In genomic region chr11:62005911-62006260, GRCm38 (mm10) we compare ENCODE assay signal across 10 mouse cellular contexts. TPM values are rescaled to one million over a fixed set of nuclear protein-coding genes. Genes with fewer than 3 reads are reported as not detected.
DNase-seq lines count a peak whose midpoint lies in the region; ATAC-seq and TF ChIP-seq lines count a peak whose summit lies in the region.
"Had no signal": no experiment of that assay in that cellular context is flagged by ENCODE, and none has a peak within 500 bp of the region (broad histone marks: within the 10 kb centered on the region; RNA-seq: fewer than 3 reads in every experiment).

No protein-coding gene starts in this region.

- in situ Hi-C loops in CH12.LX (cut with MboI; ENCODE audit: low pct_ligation_motif_present, low pct_unique_long_range_greater_than_20kb, low sequenced_read_pairs) = no loop called here

- no peak for TF ChIP-seq POLR2A in CH12.LX (IDR thresholded peaks at IDR 0.05; ENCODE audit: low read depth, low read length)

- H3K4me2 ChIP-seq in heart, embryonic 16.5 days (ENCODE audit: low read depth, low read length) = peak overlapping the region; percentile 44
- peak overlapping the region; percentile 89 for H3K4me2 ChIP-seq in CH12.LX (ENCODE audit: insufficient read depth, low read depth, poor library complexity, severe bottlenecking)
- H3K4me2 ChIP-seq in liver, embryonic 13.5 days = peak overlapping the region; percentile 67
- H3K4me2 ChIP-seq in midbrain, embryonic 14.5 days (ENCODE audit: low read length) = no peak overlapping the region
- H3K4me2 ChIP-seq: neural tube, embryonic 12.5 days had no signal

- no peaks in the 10 kb centered on the region for H3K36me3 ChIP-seq in heart, embryonic 16.5 days (ENCODE audit: control insufficient read depth, insufficient read depth)
- H3K36me3 ChIP-seq in CH12.LX (replicated peaks in 1 of 2; ENCODE audit: control insufficient read depth in 1 of 2, insufficient read depth in 1 of 2, low read length in 1 of 2) = no peaks in the 10 kb centered on the region
- peaks cover 7% of the 10 kb centered on the region; the same call in 1 of the 2 replicates for H3K36me3 ChIP-seq in liver, embryonic 13.5 days
- no peaks in the 10 kb centered on the region for H3K36me3 ChIP-seq in midbrain, embryonic 14.5 days (ENCODE audit: control insufficient read depth, insufficient read depth, low read length)
- H3K36me3 ChIP-seq: hindbrain, embryonic 10.5 days; neural tube, embryonic 12.5 days had no signal

- dilution Hi-C loops in CH12.LX (cut with MboI; ENCODE audit: extremely low pct_ligation_motif_present, extremely low pct_unique_long_range_greater_than_20kb, low sequenced_read_pairs) = no loop called here

- no peak overlapping the region for H3K9ac ChIP-seq in heart, embryonic 16.5 days (ENCODE audit: low read length)
- peak overlapping the region; percentile 88 for H3K9ac ChIP-seq in CH12.LX (ENCODE audit: insufficient read depth, low read depth)
- H3K9ac ChIP-seq in liver, embryonic 13.5 days = peak overlapping the region; percentile 64
- no peak overlapping the region for H3K9ac ChIP-seq in midbrain, embryonic 14.5 days (replicated peaks; ENCODE audit: low read length)
- H3K9ac ChIP-seq: neural tube, embryonic 12.5 days had no signal

- no peak for TF ChIP-seq RAD21 in CH12.LX (IDR thresholded peaks at IDR 0.05; ENCODE audit: low read depth, low read length)

- no peak for ATAC-seq in heart, embryonic 16.5 days (replicated peaks; ENCODE audit: extremely low read depth, insufficient read depth, low FRiP score)
- ATAC-seq in liver, embryonic 13.5 days (ENCODE audit: low read depth) = peak; percentile 70
- no peak for ATAC-seq in midbrain, embryonic 14.5 days (ENCODE audit: low FRiP score, low TSS enrichment)

- no peak for TF ChIP-seq EP300 in CH12.LX (IDR thresholded peaks at IDR 0.05; ENCODE audit: low read length)

- H3K4me3 ChIP-seq in heart, embryonic 16.5 days (ENCODE audit: low read length) = peak overlapping the region; percentile 1
- H3K4me3 ChIP-seq in CH12.LX (replicated peaks in 1 of 3; ENCODE audit: low read depth in 2 of 3, low read length in 2 of 3, poor library complexity in 1 of 3) = peak overlapping the region; percentile 57 to 74 (median 63)
- peak overlapping the region; percentile 47 for H3K4me3 ChIP-seq in liver, embryonic 13.5 days (replicated peaks)
- no peak overlapping the region for H3K4me3 ChIP-seq in midbrain, embryonic 14.5 days (replicated peaks; ENCODE audit: low read depth, low read length)
- H3K4me3 ChIP-seq: hindbrain, embryonic 10.5 days; neural tube, embryonic 12.5 days had no signal

- peaks cover 6% of the 10 kb centered on the region; the same call in 1 of the 2 replicates for H3K4me1 ChIP-seq in heart, embryonic 16.5 days (ENCODE audit: control insufficient read depth, insufficient read depth, low read length)
- peaks cover 16 to 43% of the 10 kb centered on the region in 2 experiments for H3K4me1 ChIP-seq in CH12.LX (ENCODE audit: control insufficient read depth in 1 of 2, insufficient read depth in 2 of 2)
- peaks cover 62% of the 10 kb centered on the region for H3K4me1 ChIP-seq in liver, embryonic 13.5 days (replicated peaks)
- H3K4me1 ChIP-seq in midbrain, embryonic 14.5 days (ENCODE audit: control insufficient read depth, insufficient read depth, low read length) = no peaks in the 10 kb centered on the region
- H3K4me1 ChIP-seq: neural tube, embryonic 12.5 days had no signal

- intact Hi-C loops in heart, postnatal 36 days (cut with DNase I) = no loop called here

- H3K27ac ChIP-seq in heart, embryonic 16.5 days (ENCODE audit: low read length) = peak overlapping the region; percentile 77
- H3K27ac ChIP-seq in CH12.LX (ENCODE audit: insufficient read depth, low read depth) = peak overlapping the region; percentile 98
- H3K27ac ChIP-seq in liver, embryonic 13.5 days = peak overlapping the region; percentile 89
- no peak overlapping the region for H3K27ac ChIP-seq in midbrain, embryonic 14.5 days (replicated peaks; ENCODE audit: low read depth, low read length)
- H3K27ac ChIP-seq: hindbrain, embryonic 10.5 days; neural tube, embryonic 12.5 days had no signal

- H3K79me2 ChIP-seq in CH12.LX (replicated peaks; ENCODE audit: control insufficient read depth, extremely low read depth, insufficient read depth, poor library complexity, severe bottlenecking) = peaks cover 15% of the 10 kb centered on the region

- H3K9me3 ChIP-seq in heart, embryonic 16.5 days (replicated peaks; ENCODE audit: control insufficient read depth, low read length) = no peaks in the 10 kb centered on the region
- no peaks in the 10 kb centered on the region for H3K9me3 ChIP-seq in CH12.LX (replicated peaks; ENCODE audit: low read length)
- no peaks in the 10 kb centered on the region for H3K9me3 ChIP-seq in liver, embryonic 13.5 days (replicated peaks)
- H3K9me3 ChIP-seq in midbrain, embryonic 14.5 days (ENCODE audit: control insufficient read depth, low read length) = no peaks in the 10 kb centered on the region
- H3K9me3 ChIP-seq: hindbrain, embryonic 10.5 days; neural tube, embryonic 12.5 days had no signal

- DNase-seq in heart, postnatal 36 days = no peak
- no peak for DNase-seq in CH12.LX (ENCODE audit: extremely low read depth)
- peak; percentile 68 for DNase-seq in c-Kit-positive CD71-positive TER-119-negative erythroid progenitor cells, embryonic 14.5 days (ENCODE audit: low read depth)
- peak; percentile 28 for DNase-seq in liver, embryonic 13.5 days
- DNase-seq in midbrain, embryonic 14.5 days = no peak
- DNase-seq in thymus, postnatal 0 days (ENCODE audit: low spot score) = no peak
- DNase-seq in kidney, adult 8-10 months = no peak

- TF ChIP-seq CTCF in CH12.LX (conservative IDR thresholded peaks at IDR 0.05 in 1 of 2, IDR thresholded peaks at IDR 0.05 in 1 of 2; ENCODE audit: low read depth in 2 of 2, low read length in 2 of 2) = no peak

- WGBS in heart, embryonic 16.5 days = 50% methylated on average over 5 of the region's 5 CpGs
- 16% methylated on average over 5 of the region's 5 CpGs for WGBS in liver, embryonic 13.5 days (ENCODE audit: insufficient replicate concordance)
- 89% methylated on average over 5 of the region's 5 CpGs for WGBS in midbrain, embryonic 14.5 days

- no peaks in the 10 kb centered on the region for H3K27me3 ChIP-seq in heart, embryonic 16.5 days (ENCODE audit: control insufficient read depth, insufficient read depth, low read length)
- H3K27me3 ChIP-seq in CH12.LX (replicated peaks) = no peaks in the 10 kb centered on the region
- no peaks in the 10 kb centered on the region for H3K27me3 ChIP-seq in liver, embryonic 13.5 days
- H3K27me3 ChIP-seq in midbrain, embryonic 14.5 days (ENCODE audit: control insufficient read depth, insufficient read depth, low read length) = no peaks in the 10 kb centered on the region
- H3K27me3 ChIP-seq: neural tube, embryonic 12.5 days had no signal

TF ChIP-seq in CH12.LX, 34 proteins besides CTCF, POLR2A, EP300 and RAD21:
- TF ChIP-seq GABPA (IDR thresholded peaks at IDR 0.05; ENCODE audit: insufficient replicate concordance, low read depth, low read length) (no peak), BHLHE40 (IDR thresholded peaks at IDR 0.05; ENCODE audit: low read depth, low read length) (no peak), ZNF384 (IDR thresholded peaks at IDR 0.05; ENCODE audit: low read depth, low read length) (no peak), POLR2AphosphoS2 (IDR thresholded peaks at IDR 0.05; ENCODE audit: low read depth, low read length) (no peak), CHD1 (IDR thresholded peaks at IDR 0.05; ENCODE audit: low read depth, low read length) (no peak), SMC3 (IDR thresholded peaks at IDR 0.05; ENCODE audit: low read depth, low read length) (no peak), MXI1 (IDR thresholded peaks at IDR 0.05; ENCODE audit: low read depth, low read length) (no peak), JUND (conservative IDR thresholded peaks at IDR 0.05; ENCODE audit: low read depth, low read length) (no peak), CHD2 (IDR thresholded peaks at IDR 0.05; ENCODE audit: low read length) (no peak), ELF1 (IDR thresholded peaks at IDR 0.05; ENCODE audit: low read depth, low read length) (no peak), MAX (IDR thresholded peaks at IDR 0.05; ENCODE audit: low read length) (no peak), UBTF (IDR thresholded peaks at IDR 0.05; ENCODE audit: low read depth, low read length) (no peak), IRF4 (IDR thresholded peaks at IDR 0.05; ENCODE audit: low read depth, low read length) (no peak), ETS1 (conservative IDR thresholded peaks at IDR 0.05; ENCODE audit: low read depth, low read length) (no peak), MAFK (IDR thresholded peaks at IDR 0.05; ENCODE audit: insufficient replicate concordance, low read length) (no peak), MYC (IDR thresholded peaks at IDR 0.05; ENCODE audit: low read depth, low read length) (no peak; the same call in 1 of the 2 replicates), JUN (IDR thresholded peaks at IDR 0.05; ENCODE audit: insufficient read depth, low read depth, low read length) (no peak), TCF12 (IDR thresholded peaks at IDR 0.05; ENCODE audit: low read depth, low read length) (no peak), ZKSCAN1 (IDR thresholded peaks at IDR 0.05; ENCODE audit: borderline replicate concordance, low read depth, low read length) (no peak)

RNA-seq across cellular contexts. Expression of gene Specc1, which starts 49.3 kb away (rescaled TPM):
- polyA plus RNA-seq in heart, embryonic 16.5 days (2015; fragmentation: Nextera tagmentation; extraction: Ambion mirVana) = 9.3 TPM in 2 replicates
- 1 to 10 TPM; 5.5 to 9.5 TPM for total RNA-seq in heart, postnatal 36 days (2021)
- 15.5 and 16.7 TPM in 2 replicates for total RNA-seq in CH12.LX (2012; rRNA removed)
- 7.3 and 7.6 TPM in 2 replicates for total RNA-seq in CH12.LX (2014; rRNA removed)
- 18.4 and 18.6 TPM in 2 replicates for polyA plus RNA-seq in CH12.LX (2012; ENCODE audit: insufficient read length, low read depth)
- 41.3 and 45.5 TPM in 2 replicates for polyA plus RNA-seq in liver, embryonic 13.5 days (2015; fragmentation: Nextera tagmentation; extraction: Ambion mirVana)
- polyA plus RNA-seq in midbrain, embryonic 14.5 days (2014; fragmentation: Nextera tagmentation; extraction: Ambion mirVana) = 9.7 and 16.6 TPM in 2 replicates
- polyA plus RNA-seq in thymus, postnatal 0 days (2015; fragmentation: Nextera tagmentation; extraction: Ambion mirVana) = 1.7 and 2.1 TPM in 2 replicates

Comparison
In these comparisons a context has a peak if more than half of its experiments do, and no peak if none do; other contexts are left out.
1. H3K9ac ChIP-seq: peak in CH12.LX (single experiment) and liver, embryonic 13.5 days (single experiment); none in heart, embryonic 16.5 days (single experiment) and midbrain, embryonic 14.5 days (single experiment).
2. DNase-seq: peak in c-Kit-positive CD71-positive TER-119-negative erythroid progenitor cells, embryonic 14.5 days (single experiment) and liver, embryonic 13.5 days (single experiment); none in heart, postnatal 36 days (0 of 2), CH12.LX (single experiment), midbrain, embryonic 14.5 days (single experiment), thymus, postnatal 0 days (single experiment) and kidney, adult 8-10 months (0 of 2).